Mouse (Mus musculus): ENCODE results near the gene Lpcat3.
"Not testable (repeated sequence)": the region's sequence is repeated elsewhere in the genome, so short reads cannot be mapped to it uniquely, and the experiment has no call there.

Gene Lpcat3

GRCm38 (mm10) chr6:124662477-124663423 is at the start of gene Lpcat3:
Gene Lpcat3 (plus strand): TSS chr6:124663027.
- CTCF ChIA-PET: interaction anchor here (1.1 kb wide), 1 partner anchor 33 kb away, joined by 3 read pairs; no protein-coding TSS in a partner anchor

GRCm38 (mm10) chr6:124625612-124626011 is 37.2 kb upstream of the Lpcat3 start:
- CTCF ChIA-PET: no interaction called here

- CTCF ChIA-PET: not testable (repeated sequence)
Observed at GRCm38 (mm10) chr6:124626184-124626583, 36.6 kb upstream of the Lpcat3 start.

GRCm38 (mm10) chr6:124630763-124631162 is 32.1 kb upstream of the Lpcat3 start:
- CTCF ChIA-PET: no interaction called here

- CTCF ChIA-PET: not testable (repeated sequence)
Observed at GRCm38 (mm10) chr6:124635985-124636384, 26.8 kb upstream of the Lpcat3 start, which contains the start of gene C1s2. Gene C1s2 (minus strand): TSS chr6:124636085.

GRCm38 (mm10) chr6:124636858-124637460 is 25.9 kb upstream of the Lpcat3 start:
- CTCF ChIA-PET: not testable (repeated sequence)

GRCm38 (mm10) chr6:124640041-124640440 is 22.8 kb upstream of the Lpcat3 start:
- CTCF ChIA-PET: interaction anchor here (0.9 kb wide), 1 partner anchor 50 kb away, joined by 3 read pairs; no protein-coding TSS in a partner anchor

- CTCF ChIA-PET: no interaction called here
Observed at GRCm38 (mm10) chr6:124640997-124641396, 21.8 kb upstream of the Lpcat3 start.

GRCm38 (mm10) chr6:124646394-124646793 is 16.4 kb upstream of the Lpcat3 start:
- CTCF ChIA-PET: interaction anchor here (0.7 kb wide), 1 partner anchor 124 kb away, joined by 4 read pairs; no protein-coding TSS in a partner anchor

GRCm38 (mm10) chr6:124655893-124656292 is 6.9 kb upstream of the Lpcat3 start:
- CTCF ChIA-PET: no interaction called here

GRCm38 (mm10) chr6:124658067-124658466 is 4.8 kb upstream of the Lpcat3 start:
- CTCF ChIA-PET: interaction anchor here (0.7 kb wide), 2 partner anchors 35 to 63 kb away, joined by 3 to 8 read pairs; no protein-coding TSS in a partner anchor

GRCm38 (mm10) chr6:124661156-124661806 is 1.5 kb upstream of the Lpcat3 start:
- CTCF ChIA-PET: interaction anchor here (0.9 kb wide), 1 partner anchor 98 kb away, joined by 3 read pairs; no protein-coding TSS in a partner anchor

- CTCF ChIA-PET: interaction anchor here (0.9 kb wide), 1 partner anchor 97 kb away, joined by 3 read pairs; no protein-coding TSS in a partner anchor
Observed at GRCm38 (mm10) chr6:124661995-124662394, 832 bp upstream of the Lpcat3 start.

- CTCF ChIA-PET: interaction anchor here (1.1 kb wide), 1 partner anchor 32 kb away, joined by 3 read pairs; no protein-coding TSS in a partner anchor
Observed at GRCm38 (mm10) chr6:124663424-124663795, 583 bp downstream of the Lpcat3 start.

- CTCF ChIA-PET: no interaction called here
Observed at GRCm38 (mm10) chr6:124664256-124664655, 1.4 kb downstream of the Lpcat3 start.

- CTCF ChIA-PET: no interaction called here
Observed at GRCm38 (mm10) chr6:124665011-124665410, 2.2 kb downstream of the Lpcat3 start.

- CTCF ChIA-PET: no interaction called here
Observed at GRCm38 (mm10) chr6:124669234-124669859, 6.5 kb downstream of the Lpcat3 start.

GRCm38 (mm10) chr6:124670281-124670900 is 7.6 kb downstream of the Lpcat3 start:
- CTCF ChIA-PET: no interaction called here

GRCm38 (mm10) chr6:124672100-124672499 is 9.3 kb downstream of the Lpcat3 start:
- CTCF ChIA-PET: interaction anchor here (0.7 kb wide), 1 partner anchor 20 kb away, joined by 5 read pairs; no protein-coding TSS in a partner anchor

- CTCF ChIA-PET: interaction anchor here (0.7 kb wide), 1 partner anchor 35 kb away, joined by 3 read pairs; no protein-coding TSS in a partner anchor
Observed at GRCm38 (mm10) chr6:124673619-124674018, 10.8 kb downstream of the Lpcat3 start.

- CTCF ChIA-PET: interaction anchor here (0.7 kb wide), 1 partner anchor 34 kb away, joined by 3 read pairs; no protein-coding TSS in a partner anchor
Observed at GRCm38 (mm10) chr6:124674591-124674990, 11.8 kb downstream of the Lpcat3 start.

Data from spleen, embryonic (tissue).